Mouse (Mus musculus): ENCODE data around the gene 4833439L19Rik. TPM values are rescaled to one million over a fixed set of nuclear protein-coding genes. Genes with fewer than 3 reads are reported as not detected.
"Not testable (repeated sequence)": the region's sequence is repeated elsewhere in the genome, so short reads cannot be mapped to it uniquely, and the experiment has no call there.

The 4833439L19Rik gene
- total RNA-seq (2021): 10 to 100 TPM; 83.7 to 87.2 TPM

DNA sequence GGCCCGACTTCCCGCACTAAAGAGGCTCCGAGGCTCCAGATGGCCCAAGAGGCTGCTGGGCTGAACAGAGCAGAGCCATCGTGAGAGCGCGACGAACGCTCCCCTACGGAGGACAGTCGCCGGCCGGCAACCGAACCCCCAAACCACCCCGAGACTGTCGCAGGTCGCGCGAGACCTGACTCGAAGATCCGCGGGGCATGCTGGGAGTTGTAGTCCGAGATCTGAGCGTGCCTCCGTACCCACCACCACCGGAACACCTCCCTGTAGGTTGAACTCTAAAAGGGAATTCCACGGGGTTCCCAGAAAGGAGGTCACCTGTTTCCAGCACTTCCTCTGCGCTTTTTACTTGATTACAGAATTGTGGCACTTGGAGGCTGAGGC, at the start of gene 4833439L19Rik:
Gene 4833439L19Rik (minus strand): TSS at position 235 of the 381 bp plus-strand sequence.
- peak; percentile 94 for DNase-seq

DNA sequence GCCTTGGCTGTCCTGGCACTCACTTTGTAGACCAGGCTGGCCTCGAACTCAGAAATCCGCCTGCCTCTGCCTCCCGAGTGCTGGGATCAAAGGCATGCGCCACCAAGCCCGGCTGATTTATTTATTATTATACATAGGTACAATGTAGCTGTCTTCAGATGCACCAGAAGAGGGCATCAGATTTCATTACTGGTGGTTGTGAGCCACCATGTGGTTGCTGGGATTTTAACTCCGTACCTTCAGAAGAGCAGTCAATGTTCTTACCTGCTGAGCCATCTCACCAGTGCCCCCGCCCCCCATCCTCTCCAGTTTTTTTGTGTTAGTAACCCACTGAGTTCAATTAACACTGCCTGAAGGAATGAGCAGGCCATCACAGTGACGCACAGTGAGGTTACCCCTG, 47.9 kb upstream of the 4833439L19Rik start:
- DNase-seq: not testable (repeated sequence)

DNA sequence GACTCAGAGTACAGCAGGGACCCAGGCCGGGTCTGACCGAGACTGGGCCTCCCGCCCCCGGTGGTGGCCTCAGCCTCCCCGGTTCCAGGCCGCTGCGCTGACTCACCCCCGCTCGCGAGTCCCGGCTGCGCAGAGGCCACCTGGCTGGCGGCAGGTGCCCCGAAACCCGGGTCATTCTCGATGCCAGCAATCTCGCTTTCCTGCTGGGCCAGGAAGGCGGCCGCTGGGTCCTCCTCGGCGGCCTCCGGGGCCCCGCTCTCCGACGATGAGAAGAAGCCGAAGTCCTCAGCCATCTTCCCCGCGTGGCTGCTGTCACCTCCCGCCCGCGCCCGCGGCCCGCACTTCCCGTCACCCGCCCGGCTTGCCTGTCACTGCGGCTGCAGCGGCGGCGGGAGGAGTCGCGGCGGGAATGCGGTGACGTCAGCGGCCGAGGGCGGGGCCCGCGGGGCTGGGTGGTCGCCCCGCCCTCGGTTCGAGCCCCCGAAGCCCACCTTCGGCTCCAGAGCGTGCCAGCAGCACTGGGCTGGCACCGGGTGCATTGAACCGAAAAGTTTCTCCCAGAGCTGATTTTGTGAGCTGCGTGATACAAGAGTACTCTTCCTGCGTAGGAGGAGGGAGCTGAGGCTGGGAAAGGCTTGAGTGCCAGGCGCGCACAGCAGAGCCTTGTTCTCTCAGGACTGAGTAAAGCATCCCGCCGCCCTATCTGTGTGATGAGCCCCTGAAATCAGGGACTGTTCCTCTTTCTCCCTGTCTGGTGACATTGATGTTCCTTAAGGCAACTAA, 45.9 kb upstream of the 4833439L19Rik start, which contains the start of gene Cltb:
Gene Cltb (minus strand): TSS at position 373 of the 783 bp plus-strand sequence.
- peak; percentile 95 for DNase-seq

DNA sequence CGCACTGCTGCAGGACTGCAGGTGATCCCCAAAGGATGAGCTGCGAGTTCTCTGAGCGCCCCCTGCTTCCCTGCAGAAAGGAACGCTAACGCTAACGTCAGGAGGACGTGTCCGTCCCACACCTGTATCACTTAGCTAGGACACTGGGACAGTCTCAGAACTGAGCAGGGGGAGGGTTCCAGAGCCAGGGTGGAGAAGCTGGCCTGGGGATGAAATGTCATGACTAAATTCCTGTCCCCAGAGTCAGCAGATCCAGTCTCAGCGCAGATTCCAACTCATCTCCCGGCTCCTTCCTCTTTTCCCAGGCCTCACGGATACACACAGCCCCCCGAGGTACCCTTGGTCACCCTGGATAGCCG, 45.4 kb upstream of the 4833439L19Rik start:
- no peak for DNase-seq

DNA sequence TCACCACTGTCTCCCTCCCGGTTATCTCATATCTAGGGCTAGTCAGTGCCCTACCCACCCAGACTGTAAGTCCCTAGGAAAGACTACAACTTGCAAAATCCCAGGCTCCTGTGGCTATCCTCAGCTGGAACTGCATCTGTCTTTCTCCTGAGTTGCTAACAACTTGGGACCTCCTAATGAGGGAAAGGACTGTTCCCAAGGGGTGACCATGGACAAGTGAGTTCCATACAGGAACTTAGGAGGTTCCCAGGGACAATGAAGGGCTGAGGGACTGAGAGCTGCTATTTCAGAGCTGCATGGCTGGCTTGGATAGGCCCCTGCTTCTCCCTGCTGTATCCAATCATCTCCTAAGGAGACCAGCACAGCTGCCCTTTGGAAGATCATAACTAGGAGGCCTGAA, 44.1 kb upstream of the 4833439L19Rik start:
- no peak for DNase-seq

DNA sequence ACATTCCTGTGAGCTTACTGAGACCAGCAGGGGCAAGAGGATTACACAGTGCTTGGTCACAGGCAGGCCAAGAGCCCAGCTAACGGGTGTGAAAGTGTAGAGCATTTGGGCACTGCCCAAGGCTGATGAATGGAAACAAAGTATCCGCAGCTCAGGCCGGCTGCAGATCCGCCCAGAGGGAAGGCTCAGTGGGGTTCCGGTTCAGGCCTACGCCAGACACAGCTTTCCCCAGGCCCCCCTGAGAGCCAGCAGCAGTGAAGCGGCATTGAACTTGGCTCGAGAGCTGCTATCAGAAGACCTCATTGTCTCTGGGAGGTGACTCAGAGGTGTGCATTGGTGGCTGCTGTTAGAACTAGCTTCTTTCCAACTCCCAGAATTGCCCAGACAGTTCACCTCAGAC, 43.4 kb upstream of the 4833439L19Rik start:
- peak; percentile 38 for DNase-seq

DNA sequence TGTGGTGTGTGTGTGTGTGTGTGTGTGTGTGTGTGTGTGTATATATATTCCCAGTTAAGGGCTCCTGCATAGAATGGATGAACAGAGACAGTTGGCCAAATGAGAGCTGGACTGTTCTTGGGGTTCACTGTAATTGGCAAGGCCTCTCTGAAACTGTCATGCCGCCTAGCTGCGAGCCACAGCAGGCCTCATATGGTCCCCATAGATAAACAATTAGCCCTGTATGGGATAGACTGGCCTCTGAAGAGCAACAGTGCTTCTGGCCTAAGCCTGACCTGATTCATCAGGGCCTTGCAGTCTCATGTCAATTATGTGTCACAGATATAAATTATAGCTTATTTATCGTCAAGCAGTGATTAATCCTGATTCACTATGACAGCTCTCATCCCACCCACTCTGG, 42.8 kb upstream of the 4833439L19Rik start:
- DNase-seq: no peak

DNA sequence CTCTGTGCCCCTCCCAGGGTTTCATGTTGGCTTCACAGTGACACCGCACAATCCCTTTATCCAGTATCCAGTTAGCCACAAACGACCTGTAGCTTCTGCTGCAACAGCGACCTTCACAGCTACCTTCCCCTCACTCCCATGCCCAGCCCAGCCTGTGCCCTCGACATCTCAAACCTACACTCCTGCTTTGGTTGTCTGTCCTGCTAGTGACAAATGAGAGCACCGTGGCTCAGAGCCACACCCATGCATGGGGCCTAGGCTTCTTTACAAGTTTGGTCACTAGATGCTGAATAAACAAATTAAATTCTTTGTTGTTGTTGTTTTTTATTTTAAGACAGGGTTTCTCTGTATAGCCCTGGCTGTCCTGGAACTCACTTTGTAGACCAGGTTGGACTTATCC, 42.0 kb upstream of the 4833439L19Rik start:
- DNase-seq: no peak

DNA sequence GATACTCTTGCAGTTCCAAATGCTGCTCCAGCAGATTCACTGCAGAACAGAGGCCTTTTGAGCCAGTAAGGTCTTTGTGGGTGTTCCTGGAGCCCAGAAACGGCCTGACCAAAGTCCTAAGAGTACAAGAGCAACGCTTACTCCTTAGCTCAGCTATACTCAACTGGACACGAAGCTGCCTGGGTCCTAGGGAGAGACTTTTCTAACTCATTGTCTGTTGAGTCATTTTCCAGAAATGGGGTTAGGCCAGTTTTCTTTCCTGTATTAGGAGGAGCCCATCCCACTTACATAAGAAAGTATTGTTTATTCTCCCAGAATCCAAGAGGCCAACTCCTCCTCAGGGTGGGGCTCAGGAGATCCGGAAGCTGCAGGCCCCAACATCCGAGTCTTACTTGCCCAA, 40.2 kb upstream of the 4833439L19Rik start:
- no peak for DNase-seq

DNA sequence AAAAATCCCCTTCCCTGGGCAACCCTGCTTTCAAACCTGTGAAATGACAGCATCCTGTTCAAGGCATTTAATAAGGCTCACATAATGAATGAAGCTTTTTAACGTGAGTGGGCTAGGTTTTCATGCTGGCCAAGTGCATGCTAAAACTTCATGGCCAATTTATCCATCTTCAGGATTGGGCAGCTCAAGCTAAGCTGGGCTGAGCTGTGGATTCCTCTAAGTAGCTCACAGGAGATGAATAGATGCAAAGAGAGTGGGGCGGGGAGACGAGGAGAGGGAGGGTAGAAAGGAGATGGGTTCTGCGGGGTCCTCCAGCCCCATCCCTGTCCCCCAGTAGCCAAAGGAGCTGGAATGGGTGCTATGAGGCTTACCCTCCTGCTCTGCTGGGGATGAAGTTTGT, 39.0 kb upstream of the 4833439L19Rik start:
- no peak for DNase-seq

DNA sequence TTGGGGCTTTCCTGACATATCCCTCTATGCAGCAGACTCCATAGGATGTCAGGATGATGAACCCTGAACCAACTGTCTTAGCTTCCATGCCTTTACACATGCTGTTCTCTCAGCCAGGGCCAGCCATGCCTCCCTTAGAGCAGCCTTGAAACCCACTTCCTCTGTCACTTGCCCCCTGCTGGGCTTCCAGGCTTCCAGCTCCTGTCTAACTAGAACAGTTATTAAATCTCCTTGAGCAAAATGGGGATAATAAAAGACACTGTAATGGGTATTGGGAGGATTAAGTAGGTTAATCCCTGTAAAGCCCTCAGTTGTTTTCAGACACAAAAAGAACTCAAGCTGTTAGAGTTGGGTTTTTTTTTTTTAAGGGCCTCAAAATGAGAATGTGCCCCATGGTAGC, 38.3 kb upstream of the 4833439L19Rik start:
- no peak for DNase-seq

DNA sequence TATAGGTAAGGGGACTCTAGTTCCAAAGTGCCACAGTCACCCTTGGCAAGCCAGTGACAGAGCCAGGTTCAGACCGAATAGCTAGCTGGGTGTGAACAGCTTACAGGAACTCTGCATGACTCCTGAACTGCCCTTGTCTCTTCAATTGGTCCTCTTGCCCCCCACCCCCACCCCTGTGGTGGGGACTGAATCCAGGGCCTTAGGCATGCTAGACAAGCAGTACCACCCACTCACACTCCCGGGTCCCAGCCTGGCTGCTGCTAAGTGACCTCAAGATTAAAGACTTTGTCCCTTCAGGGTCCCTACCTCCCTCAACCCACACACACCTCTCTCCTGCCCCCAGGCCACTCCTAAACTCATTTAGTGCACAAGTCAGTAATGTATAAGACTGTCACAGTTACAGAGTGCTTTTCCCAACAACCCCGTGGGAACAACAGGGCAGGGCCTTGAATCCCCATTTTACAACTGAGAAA, 37.4 kb upstream of the 4833439L19Rik start:
- no peak for DNase-seq

DNA sequence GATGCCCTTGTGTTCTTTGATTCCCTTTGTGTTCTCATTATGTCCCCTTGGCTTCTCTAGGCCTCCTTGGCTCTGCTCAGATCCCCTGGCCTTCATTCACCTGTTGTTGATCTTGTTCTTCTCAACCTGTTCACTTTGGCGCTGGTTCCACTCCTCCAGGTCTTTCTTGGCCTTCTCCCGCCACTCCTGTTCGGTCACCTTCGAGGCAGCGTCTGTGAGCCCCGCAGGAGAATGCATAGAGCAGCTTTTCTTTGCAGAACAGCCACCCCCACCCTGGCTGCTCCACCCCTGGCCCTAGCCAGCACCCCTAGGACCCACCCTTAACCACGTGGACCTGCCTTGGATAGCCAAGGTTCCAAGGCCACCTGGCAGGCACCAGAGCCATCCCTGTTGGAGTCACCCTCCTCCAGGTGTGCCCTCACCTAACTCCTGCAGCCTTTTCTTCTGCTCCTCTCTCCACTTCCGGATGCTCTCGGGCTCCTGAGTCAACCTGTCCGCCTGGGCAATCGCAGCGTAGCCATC, 33.4 kb upstream of the 4833439L19Rik start:
- no peak for DNase-seq

DNA sequence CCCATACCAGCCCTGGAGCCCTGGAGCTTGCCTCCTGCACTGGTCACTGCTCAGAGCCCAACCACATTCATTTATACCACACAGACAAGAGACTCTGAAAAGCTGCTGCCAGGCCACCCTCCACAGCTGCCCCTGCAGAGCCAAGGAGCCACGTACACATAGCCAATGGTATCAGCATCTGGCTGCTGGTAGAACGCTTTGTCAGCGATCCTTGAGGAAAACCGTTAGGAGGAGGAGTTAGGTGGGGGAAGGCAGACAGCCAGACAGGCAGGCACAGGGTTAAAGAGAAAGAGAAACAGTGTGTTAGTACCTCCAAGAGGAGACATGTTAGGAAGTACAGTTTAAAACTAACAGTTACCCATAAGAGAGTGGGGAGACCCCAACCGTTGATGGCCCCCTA, 31.6 kb upstream of the 4833439L19Rik start:
- DNase-seq: no peak

DNA sequence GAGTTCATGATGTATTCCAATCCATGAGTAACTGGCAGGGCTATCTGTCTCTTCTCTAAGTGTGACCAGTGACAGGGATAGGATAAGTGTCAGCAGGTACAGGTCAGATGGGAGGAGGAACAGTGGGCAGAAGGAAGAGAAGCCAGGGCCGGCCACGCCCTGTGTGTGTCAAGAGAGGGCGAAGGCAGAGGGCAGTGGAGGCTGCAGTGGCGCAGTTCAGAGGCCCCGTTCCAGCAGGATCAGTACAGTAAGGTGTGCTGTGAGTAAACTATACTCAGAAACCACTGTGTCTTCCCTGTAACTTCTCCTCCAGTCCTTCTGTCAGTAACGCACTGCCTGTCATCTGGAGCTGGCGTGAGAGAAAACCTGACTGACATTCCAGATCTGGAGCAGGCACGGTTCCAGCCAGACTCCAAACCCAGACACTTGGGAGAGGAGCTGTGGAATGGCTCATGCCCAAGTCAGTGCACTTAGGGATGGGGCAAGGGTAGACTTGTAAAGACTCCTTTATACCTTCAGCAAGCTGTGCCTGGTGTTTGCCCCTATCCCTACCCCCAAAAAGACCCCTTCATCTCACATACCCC, 31.0 kb upstream of the 4833439L19Rik start:
- DNase-seq: peak; percentile 64

DNA sequence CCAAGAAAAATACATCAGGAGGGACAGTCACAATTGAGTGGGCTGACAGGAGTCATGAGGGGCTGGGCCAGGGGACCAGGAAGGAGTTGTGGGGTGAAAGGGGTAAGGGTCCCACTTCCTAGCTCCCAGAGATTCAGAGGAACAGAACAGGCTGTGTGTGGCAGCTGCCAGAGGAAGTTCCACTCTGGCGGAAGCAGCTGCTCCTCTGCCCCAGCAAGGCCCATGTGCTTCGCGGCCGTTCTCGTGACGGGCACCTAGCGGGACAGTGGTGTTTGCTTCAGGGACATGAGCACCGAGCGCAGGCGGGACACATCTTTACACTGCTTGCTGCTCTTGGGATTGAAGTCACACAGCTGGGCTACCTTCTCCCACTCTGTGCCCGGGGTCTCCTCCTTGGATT, 28.4 kb upstream of the 4833439L19Rik start:
- DNase-seq: no peak

DNA sequence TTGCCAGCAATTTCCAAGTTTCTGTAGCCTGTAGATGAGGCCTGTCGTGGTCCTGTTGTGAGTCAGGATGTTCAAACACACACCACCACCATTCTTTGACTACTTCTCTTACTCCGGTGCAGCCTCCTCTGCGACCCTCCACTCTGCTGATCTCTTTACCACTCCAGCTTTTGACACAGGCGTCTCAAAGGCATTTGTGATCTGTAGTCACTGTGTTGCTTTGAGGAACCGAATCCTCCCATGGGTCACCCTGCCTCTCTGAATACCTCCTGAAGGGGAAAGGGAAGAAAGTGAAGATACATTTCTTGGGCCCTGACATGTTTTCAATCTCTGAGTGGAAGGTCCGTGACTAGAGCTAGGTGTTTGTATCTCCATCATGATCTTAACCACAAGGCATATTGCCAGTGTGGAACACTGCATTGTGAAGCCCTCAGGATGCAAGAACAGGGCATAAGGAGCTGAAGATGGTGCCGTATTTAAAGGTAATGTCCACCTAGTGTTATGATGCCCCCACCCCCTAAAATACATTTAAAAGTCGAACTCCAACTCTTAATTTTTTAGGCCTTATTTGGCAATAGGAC, 26.6 kb upstream of the 4833439L19Rik start:
- no peak for DNase-seq

DNA sequence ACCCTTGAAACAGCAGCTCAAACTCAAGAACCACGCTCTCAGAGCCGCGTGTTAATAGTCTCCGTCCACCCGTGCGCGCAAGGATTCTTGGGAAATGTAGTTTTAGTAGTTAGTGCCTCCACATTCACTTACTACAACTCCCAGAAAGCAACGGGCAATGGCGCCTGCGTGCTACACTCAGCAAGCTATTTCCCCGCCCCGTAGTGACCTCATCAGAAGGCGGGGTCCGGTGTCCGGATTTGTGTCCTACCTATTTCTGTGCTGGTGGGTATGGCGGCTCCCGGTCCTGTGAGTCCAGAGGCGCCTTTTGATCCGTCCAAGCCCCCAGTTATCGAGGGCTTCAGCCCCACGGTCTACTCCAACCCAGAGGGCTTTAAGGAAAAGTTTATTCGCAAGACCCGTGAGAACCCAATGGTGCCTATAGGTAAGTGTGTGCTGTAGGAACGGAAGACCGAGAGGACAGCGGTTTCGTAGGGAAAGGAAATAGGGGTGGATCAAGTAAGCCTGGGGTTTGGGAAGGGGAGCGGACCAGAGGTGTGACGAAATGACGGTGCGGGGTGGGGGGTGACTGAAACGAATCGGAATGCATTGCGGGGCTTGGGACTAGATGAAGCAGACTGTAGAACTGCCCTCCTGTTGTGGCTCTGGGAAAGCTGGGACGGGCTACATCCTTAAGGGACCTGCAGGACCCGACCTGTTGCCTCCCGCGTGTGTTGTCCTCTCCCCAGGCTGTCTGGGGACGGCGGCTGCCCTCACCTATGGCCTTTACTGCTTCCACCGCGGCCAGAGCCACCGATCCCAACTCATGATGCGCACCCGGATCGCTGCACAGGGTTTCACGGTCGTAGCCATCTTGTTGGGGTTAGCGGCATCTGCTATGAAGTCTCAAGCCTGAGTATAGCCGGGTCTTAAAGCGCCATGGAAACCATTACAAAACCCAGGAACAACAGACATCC, 25.0 kb upstream of the 4833439L19Rik start, which contains the start of the genes Nop16 and Higd2a:
Gene Nop16 (minus strand): TSS at position 95 of the 956 bp plus-strand sequence.
Gene Higd2a (plus strand): TSS at position 212 of the 956 bp plus-strand sequence.
- DNase-seq: peak; percentile 96

DNA sequence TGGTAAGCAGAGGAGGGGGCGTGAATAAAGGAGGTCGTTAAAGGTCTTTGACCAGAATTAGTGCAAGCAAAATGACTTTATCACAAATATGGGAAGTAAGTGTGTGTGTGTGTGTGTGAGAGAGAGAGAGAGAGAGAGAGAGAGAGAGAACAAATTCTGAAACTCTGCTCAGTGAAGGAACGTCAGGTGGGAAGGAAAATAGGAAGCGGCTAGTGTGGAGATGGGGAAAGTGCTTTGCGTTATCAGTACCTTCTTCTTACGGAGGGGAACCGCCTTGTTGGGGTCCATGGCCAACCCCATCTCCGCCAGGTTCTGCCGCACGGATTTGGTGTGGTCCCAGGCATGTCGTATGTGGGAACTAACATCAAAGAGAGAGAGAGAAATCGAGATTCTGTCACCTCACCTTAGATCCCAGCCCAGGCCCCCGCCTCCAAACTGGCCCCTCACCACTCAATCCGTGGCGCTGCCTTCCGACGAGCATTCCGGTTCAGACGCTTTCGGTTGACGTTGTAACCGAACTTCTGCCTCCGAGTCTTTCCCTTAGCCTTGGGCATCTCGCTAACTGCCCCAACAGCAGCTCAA, 24.3 kb upstream of the 4833439L19Rik start:
- DNase-seq: no peak

DNA sequence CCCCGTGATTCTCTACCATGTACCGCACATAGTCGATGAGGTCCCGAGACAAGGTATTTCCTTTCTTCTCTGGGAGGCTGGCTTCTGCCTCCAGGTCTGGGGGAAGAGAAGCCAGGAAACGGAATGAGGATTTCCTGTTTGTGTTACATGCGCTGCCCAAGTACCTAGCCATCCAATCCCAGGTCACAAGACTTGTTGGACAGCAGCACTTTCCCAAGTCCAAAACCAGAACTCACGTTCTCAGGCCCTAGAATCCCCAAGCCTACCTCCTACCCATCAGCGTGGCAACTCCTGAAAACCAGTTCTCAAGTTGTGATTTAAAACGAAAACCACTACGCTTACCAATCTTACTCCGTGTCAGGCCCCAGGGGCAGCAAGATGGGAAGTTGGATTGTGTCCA, 20.6 kb upstream of the 4833439L19Rik start:
- no peak for DNase-seq

DNA sequence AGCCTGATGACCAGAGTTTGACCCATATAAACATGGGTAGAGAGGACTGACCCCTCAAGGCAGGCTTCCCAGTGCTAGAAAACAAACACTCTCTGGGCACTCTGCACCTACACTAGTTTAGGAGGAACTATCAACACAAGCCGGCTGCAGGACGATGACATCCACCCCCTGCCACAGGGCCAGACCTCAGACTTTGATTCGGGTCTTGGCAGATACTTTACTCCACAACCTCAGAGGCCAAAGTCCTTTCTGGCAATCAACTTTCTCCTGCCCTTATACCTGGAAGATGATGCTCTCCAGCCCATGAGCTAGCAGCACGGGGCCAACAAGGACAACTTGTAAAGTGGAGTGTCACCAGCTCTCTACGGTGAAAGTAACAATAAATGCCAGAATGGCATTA, 17.6 kb upstream of the 4833439L19Rik start:
- DNase-seq: no peak

DNA sequence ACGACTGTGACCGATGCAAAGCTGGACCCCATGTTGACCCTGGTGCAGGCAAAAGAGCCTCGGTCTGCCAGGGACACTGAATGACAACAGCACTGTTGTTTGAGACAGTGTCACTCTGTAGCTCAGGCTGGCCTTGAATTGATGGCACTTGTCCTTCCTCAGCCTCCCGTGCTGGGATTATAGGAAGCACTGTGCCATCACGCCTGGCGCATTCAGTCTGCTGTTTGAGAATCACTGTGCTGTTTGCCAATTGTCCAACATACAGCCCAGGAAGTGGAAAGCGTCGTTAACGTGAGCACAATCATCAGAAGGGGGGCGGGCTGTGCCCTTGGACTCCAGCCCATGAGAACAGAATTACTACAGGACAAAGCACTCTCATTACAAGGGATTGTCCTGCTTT, 16.9 kb upstream of the 4833439L19Rik start:
- DNase-seq: no peak

Measured in heart, postnatal 4 days (tissue).